Mouse (Mus musculus): Measurements from ENCODE around the gene Lad1. TPM values are rescaled to one million over a fixed set of nuclear protein-coding genes. Genes with fewer than 3 reads are reported as not detected.

Gene Lad1
- polyA plus RNA-seq, 1 experiment: 20.5 TPM

- no peaks in the 10 kb centered on the region for H3K9me3 ChIP-seq (replicated peaks; ENCODE audit: control insufficient read depth, insufficient read depth, low read length, poor library complexity, severe bottlenecking)
- H3K4me3 ChIP-seq (ENCODE audit: low read depth, low read length): no peak overlapping the region
- H3K36me3 ChIP-seq (ENCODE audit: control insufficient read depth, insufficient read depth, low read length, poor library complexity, severe bottlenecking): no peaks in the 10 kb centered on the region
- peaks cover 2% of the 10 kb centered on the region for H3K4me1 ChIP-seq (ENCODE audit: control insufficient read depth, insufficient read depth, low read length)
- no peaks in the 10 kb centered on the region for H3K27me3 ChIP-seq (ENCODE audit: control insufficient read depth, insufficient read depth, low read length, poor library complexity, severe bottlenecking)
- H3K9ac ChIP-seq (ENCODE audit: low read depth, poor library complexity, severe bottlenecking): no peak overlapping the region
- peak; percentile 95 for TF ChIP-seq CTCF (IDR thresholded peaks at IDR 0.05; ENCODE audit: low read depth, low read length)
- TF ChIP-seq EP300 (IDR thresholded peaks at IDR 0.05; ENCODE audit: insufficient read depth, low read depth, low read length): no peak
- no peak overlapping the region for H3K27ac ChIP-seq (ENCODE audit: insufficient read depth, low read length)
Measured at GRCm38 (mm10) chr1:135789815-135790214, 28.6 kb upstream of the Lad1 start.

DNA sequence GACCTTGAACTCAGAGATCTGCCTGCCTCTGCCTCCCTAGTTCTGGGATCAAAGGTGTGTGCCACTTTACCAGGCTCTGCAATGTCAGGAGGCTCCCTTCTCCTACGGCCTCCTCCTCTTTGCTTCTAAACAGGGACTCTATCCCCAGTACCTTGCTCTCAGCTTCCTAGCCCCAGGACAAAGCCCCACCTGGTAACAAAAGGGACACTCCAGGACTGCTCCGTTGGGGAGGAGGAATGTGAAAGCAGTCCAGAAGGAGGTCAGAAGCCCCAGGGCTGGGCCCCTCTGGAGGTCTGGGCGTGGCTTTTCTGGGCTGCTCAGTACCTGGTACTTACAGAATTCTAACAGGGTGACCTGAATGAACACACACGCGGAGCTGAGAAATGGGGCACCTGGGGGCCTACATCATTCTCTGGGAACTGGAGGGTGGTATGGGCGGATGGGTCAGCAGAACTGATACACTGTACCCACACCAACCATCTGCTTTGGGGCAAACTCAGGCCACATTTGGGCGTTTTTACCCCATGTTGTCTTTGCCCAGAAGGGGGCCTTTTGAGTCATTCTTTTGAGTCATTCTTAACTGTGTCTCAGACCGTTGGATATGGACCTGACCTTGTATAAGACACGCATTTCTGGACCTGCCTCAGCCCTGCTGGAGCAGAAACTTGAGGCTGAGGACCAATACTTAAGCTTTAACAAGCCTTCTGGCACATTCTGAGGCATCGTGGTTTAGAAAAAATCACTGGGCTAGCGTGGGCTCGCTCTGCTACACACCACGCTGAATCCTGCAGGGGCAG is 26.1 kb upstream of the Lad1 start:
- Histone ChIP-seq H3K27ac (ENCODE audit: insufficient read depth, low read length) (peak overlapping the region; percentile 53; the same call in 1 of the 2 replicates), H3K4me3 (ENCODE audit: low read depth, low read length) (no peak overlapping the region), H3K4me1 (ENCODE audit: control insufficient read depth, insufficient read depth, low read length) (peaks cover 2% of the 10 kb centered on the region), H3K9ac (ENCODE audit: low read depth, poor library complexity, severe bottlenecking) (no peak overlapping the region), H3K36me3 (ENCODE audit: control insufficient read depth, insufficient read depth, low read length, poor library complexity, severe bottlenecking) (no peaks in the 10 kb centered on the region), H3K9me3 (replicated peaks; ENCODE audit: control insufficient read depth, insufficient read depth, low read length, poor library complexity, severe bottlenecking) (no peaks in the 10 kb centered on the region), H3K27me3 (ENCODE audit: control insufficient read depth, insufficient read depth, low read length, poor library complexity, severe bottlenecking) (no peaks in the 10 kb centered on the region)
- no peak for TF ChIP-seq EP300 (IDR thresholded peaks at IDR 0.05; ENCODE audit: insufficient read depth, low read depth, low read length)
- no peak for TF ChIP-seq CTCF (IDR thresholded peaks at IDR 0.05; ENCODE audit: low read depth, low read length)
- no peak for TF ChIP-seq POLR2A (IDR thresholded peaks at IDR 0.05; ENCODE audit: insufficient read depth, low read length)

DNA sequence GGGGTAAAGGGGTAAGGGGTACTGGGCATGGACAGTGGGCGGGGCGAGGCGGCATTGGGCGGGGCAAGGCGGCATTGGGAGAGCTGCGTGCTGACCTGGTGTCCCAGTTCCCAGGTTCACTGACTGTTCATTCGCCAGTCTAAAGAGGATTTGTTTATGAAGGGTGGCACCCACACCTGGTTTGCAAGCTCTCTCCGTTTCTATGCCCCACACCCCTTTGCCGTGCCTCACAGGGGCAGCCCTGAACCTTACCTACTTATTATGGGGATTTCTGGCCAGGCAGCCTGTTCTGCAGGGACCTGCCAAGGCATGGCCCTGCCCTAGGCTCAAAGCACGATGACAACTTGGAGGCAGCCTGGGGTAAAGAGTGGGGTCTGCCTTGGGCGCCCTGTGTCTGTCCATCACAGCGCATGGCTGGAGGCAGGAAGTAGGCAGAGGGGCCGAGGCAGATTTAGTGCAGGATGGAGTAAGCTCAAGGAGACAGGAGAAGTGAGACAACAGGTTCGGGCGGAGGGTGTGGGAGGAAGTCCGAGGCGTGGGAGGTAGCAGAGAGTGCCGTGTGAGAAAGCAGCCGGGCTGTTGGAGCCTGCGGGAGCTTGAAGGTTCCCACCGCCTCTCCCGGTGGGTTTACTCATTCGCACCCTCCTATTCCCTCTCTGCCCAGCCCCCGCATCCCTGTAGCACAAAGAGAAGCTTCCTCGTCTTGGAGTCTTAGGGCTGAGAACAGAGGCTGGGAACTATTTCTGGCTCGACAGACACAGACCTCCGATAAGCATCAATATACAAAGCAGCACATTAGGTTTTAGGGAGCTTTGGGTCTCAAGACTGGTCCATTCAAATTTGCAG is 24.8 kb upstream of the Lad1 start:
- Histone ChIP-seq H3K9ac (ENCODE audit: low read depth, poor library complexity, severe bottlenecking) (peak overlapping the region; percentile 29; the same call in 1 of the 2 replicates), H3K9me3 (replicated peaks; ENCODE audit: control insufficient read depth, insufficient read depth, low read length, poor library complexity, severe bottlenecking) (no peaks in the 10 kb centered on the region), H3K4me3 (ENCODE audit: low read depth, low read length) (peak overlapping the region; percentile 31), H3K27me3 (ENCODE audit: control insufficient read depth, insufficient read depth, low read length, poor library complexity, severe bottlenecking) (no peaks in the 10 kb centered on the region), H3K36me3 (ENCODE audit: control insufficient read depth, insufficient read depth, low read length, poor library complexity, severe bottlenecking) (no peaks in the 10 kb centered on the region), H3K4me1 (ENCODE audit: control insufficient read depth, insufficient read depth, low read length) (peaks cover 2% of the 10 kb centered on the region), H3K27ac (ENCODE audit: insufficient read depth, low read length) (no peak overlapping the region)
- TF ChIP-seq POLR2A (IDR thresholded peaks at IDR 0.05; ENCODE audit: insufficient read depth, low read length): no peak
- no peak for TF ChIP-seq CTCF (IDR thresholded peaks at IDR 0.05; ENCODE audit: low read depth, low read length)
- TF ChIP-seq EP300 (IDR thresholded peaks at IDR 0.05; ENCODE audit: insufficient read depth, low read depth, low read length): no peak

DNA sequence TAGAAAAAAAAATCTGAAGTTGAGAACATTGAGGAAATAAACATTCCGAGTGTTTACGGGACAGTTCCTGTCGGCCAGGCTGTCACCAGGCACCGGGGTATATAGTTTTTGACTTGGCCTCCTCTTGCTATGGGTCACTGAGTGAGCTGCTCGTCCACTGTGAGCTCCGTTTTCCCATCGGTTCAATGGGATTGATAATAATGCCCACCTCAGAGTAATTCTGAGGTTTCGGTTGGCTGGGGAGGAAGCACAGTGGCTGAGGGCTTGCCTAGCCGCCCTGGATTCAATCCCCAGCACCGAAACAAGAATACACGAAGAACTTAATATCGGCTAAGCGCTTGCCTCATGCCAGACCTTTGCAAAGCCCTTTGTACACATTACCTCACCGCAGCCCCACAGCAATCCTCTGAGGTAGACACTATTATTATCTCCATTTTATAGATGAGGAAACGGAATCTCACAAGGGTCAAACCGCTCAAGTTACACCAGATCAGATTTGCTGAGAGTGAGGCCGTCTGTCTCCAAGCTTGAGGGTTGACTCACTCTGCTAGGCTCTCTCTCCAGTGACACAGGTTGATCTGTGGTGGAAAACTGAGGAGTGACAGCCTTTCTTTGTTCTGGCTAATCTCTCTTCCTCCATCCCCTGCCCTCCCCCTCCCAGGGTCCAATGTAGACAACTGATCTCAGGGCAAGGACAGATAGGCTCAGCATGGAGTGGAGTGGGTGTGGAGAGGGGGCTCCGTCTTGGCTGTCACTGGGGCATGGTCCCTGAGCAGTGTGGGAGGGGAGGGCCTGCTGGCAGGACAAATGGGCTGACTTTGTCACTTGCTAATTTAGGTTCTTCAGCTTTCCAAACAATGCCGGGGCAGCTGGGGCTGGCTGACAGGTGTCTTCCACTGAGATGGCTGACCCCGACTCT is 23.9 kb upstream of the Lad1 start:
- Histone ChIP-seq H3K9ac (ENCODE audit: low read depth, poor library complexity, severe bottlenecking) (peak overlapping the region; percentile 29; the same call in 1 of the 2 replicates), H3K4me1 (ENCODE audit: control insufficient read depth, insufficient read depth, low read length) (peaks cover 2% of the 10 kb centered on the region), H3K9me3 (replicated peaks; ENCODE audit: control insufficient read depth, insufficient read depth, low read length, poor library complexity, severe bottlenecking) (no peaks in the 10 kb centered on the region), H3K27me3 (ENCODE audit: control insufficient read depth, insufficient read depth, low read length, poor library complexity, severe bottlenecking) (no peaks in the 10 kb centered on the region), H3K36me3 (ENCODE audit: control insufficient read depth, insufficient read depth, low read length, poor library complexity, severe bottlenecking) (no peaks in the 10 kb centered on the region), H3K27ac (ENCODE audit: insufficient read depth, low read length) (no peak overlapping the region), H3K4me3 (ENCODE audit: low read depth, low read length) (no peak overlapping the region)
- TF ChIP-seq POLR2A (IDR thresholded peaks at IDR 0.05; ENCODE audit: insufficient read depth, low read length): no peak
- no peak for TF ChIP-seq CTCF (IDR thresholded peaks at IDR 0.05; ENCODE audit: low read depth, low read length)
- TF ChIP-seq EP300 (IDR thresholded peaks at IDR 0.05; ENCODE audit: insufficient read depth, low read depth, low read length): no peak

DNA sequence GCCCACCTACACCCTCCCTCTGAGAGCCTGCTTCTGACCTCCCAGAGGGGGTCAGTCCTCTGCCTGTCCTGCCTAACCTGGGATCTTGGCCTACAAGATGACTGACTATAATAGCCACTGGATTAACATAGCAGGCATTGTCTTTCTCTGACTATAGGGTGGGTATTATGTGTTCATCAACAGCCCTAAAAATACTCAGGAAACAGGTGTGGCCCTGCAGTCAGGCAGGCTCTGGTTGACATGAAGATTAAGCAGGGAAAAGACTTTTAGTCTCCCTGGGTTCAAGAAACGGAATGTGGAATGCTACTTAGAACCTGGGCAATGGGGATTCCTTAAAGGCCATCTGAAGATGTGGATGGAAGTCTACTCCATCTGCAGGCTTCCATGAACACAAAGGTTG is 19.9 kb upstream of the Lad1 start:
- no peak overlapping the region for H3K4me3 ChIP-seq (ENCODE audit: low read depth, low read length)
- H3K27me3 ChIP-seq (ENCODE audit: control insufficient read depth, insufficient read depth, low read length, poor library complexity, severe bottlenecking): no peaks in the 10 kb centered on the region
- H3K36me3 ChIP-seq (ENCODE audit: control insufficient read depth, insufficient read depth, low read length, poor library complexity, severe bottlenecking): no peaks in the 10 kb centered on the region
- no peak overlapping the region for H3K27ac ChIP-seq (ENCODE audit: insufficient read depth, low read length)
- TF ChIP-seq EP300 (IDR thresholded peaks at IDR 0.05; ENCODE audit: insufficient read depth, low read depth, low read length): no peak
- TF ChIP-seq CTCF (IDR thresholded peaks at IDR 0.05; ENCODE audit: low read depth, low read length): no peak
- TF ChIP-seq POLR2A (IDR thresholded peaks at IDR 0.05; ENCODE audit: insufficient read depth, low read length): no peak
- no peaks in the 10 kb centered on the region for H3K9me3 ChIP-seq (replicated peaks; ENCODE audit: control insufficient read depth, insufficient read depth, low read length, poor library complexity, severe bottlenecking)
- no peaks in the 10 kb centered on the region for H3K4me1 ChIP-seq (ENCODE audit: control insufficient read depth, insufficient read depth, low read length)
- no peak overlapping the region for H3K9ac ChIP-seq (ENCODE audit: low read depth, poor library complexity, severe bottlenecking)
